Mouse (Mus musculus) G1E (cell line): Measurements from ENCODE around the gene Evi5.

Experiments used
- CTCF ChIP-seq: IDR thresholded peaks from 2 replicates; pipeline ENCODE4 v1.5.1; 2012; ENCODE audit warnings: low read depth, low read length, inconsistent platforms, mixed read lengths
- GATA1 ChIP-seq: IDR thresholded peaks from 2 replicates; pipeline ENCODE4 v1.6.1; 2012; ENCODE audit warnings: borderline replicate concordance, low read length, inconsistent platforms, mixed read lengths
- GATA2 ChIP-seq: IDR thresholded peaks from 2 replicates; pipeline ENCODE4 v1.6.1; 2012; ENCODE audit warnings: low read depth, low read length, inconsistent platforms, borderline replicate concordance
- POLR2AphosphoS5 ChIP-seq: IDR thresholded peaks from 2 replicates; pipeline ENCODE4 v1.6.1; 2012; ENCODE audit warnings: low read depth, low read length, inconsistent platforms; ENCODE audit not compliant: insufficient replicate concordance
- TAL1 ChIP-seq: conservative IDR thresholded peaks from 2 replicates; pipeline ENCODE4 v1.6.1; 2012; ENCODE audit warnings: low read depth, low read length, inconsistent platforms, mixed read lengths

- no peak for TF ChIP-seq CTCF
- no peak for TF ChIP-seq GATA1
- TF ChIP-seq TAL1, result no peak
- no peak for TF ChIP-seq POLR2AphosphoS5
- no peak for TF ChIP-seq GATA2
Measured at GRCm38 (mm10) chr5:107798290-107798689, 76.6 kb downstream of the Evi5 start.
